Mouse (Mus musculus): ENCODE results near the gene Numbl. TPM values are rescaled to one million over a fixed set of nuclear protein-coding genes. Genes with fewer than 3 reads are reported as not detected.

Numbl gene
- polyA plus RNA-seq, 1 experiment, result 10.7 TPM

GRCm38 (mm10) chr7:27257852-27258204 is 405 bp upstream of the Numbl start:
- H3K27ac ChIP-seq (ENCODE audit: control insufficient read depth, insufficient read depth, low read length), result no peak overlapping the region

GRCm38 (mm10) chr7:27259271-27259721 is 1.1 kb downstream of the Numbl start:
- no peak for DNase-seq
- Histone ChIP-seq H3K27me3 (ENCODE audit: control insufficient read depth, insufficient read depth, low read length) (no peaks in the 10 kb centered on the region), H3K4me3 (ENCODE audit: control insufficient read depth, insufficient read depth, low read length) (peak overlapping the region; percentile 65), H3K27ac (ENCODE audit: control insufficient read depth, insufficient read depth, low read length) (no peak overlapping the region), H3K36me3 (ENCODE audit: control insufficient read depth, insufficient read depth, low read length) (no peaks in the 10 kb centered on the region), H3K4me1 (replicated peaks; ENCODE audit: control insufficient read depth, insufficient read depth, low read length) (peaks cover 17% of the 10 kb centered on the region)
- no peak for TF ChIP-seq POLR2A (IDR thresholded peaks at IDR 0.05; ENCODE audit: control insufficient read depth, extremely low read depth, insufficient read depth, low read length, poor library complexity)
- TF ChIP-seq CTCF (IDR thresholded peaks at IDR 0.05; ENCODE audit: borderline replicate concordance, control insufficient read depth, extremely low read depth, insufficient read depth, low read length, poor library complexity), result no peak
- 35% methylated on average over 9 of the region's 9 CpGs for WGBS

More at GRCm38 (mm10) chr7:27257852-27258204, 405 bp upstream of the Numbl start:
- 22% methylated on average over 6 of the region's 6 CpGs for WGBS
- Histone ChIP-seq H3K4me3 (ENCODE audit: control insufficient read depth, insufficient read depth, low read length) (peak overlapping the region; percentile 65), H3K36me3 (ENCODE audit: control insufficient read depth, insufficient read depth, low read length) (no peaks in the 10 kb centered on the region), H3K27me3 (ENCODE audit: control insufficient read depth, insufficient read depth, low read length) (no peaks in the 10 kb centered on the region), H3K4me1 (replicated peaks; ENCODE audit: control insufficient read depth, insufficient read depth, low read length) (peaks cover 17% of the 10 kb centered on the region)
- TF ChIP-seq CTCF (IDR thresholded peaks at IDR 0.05; ENCODE audit: borderline replicate concordance, control insufficient read depth, extremely low read depth, insufficient read depth, low read length, poor library complexity), result no peak
- no peak for TF ChIP-seq POLR2A (IDR thresholded peaks at IDR 0.05; ENCODE audit: control insufficient read depth, extremely low read depth, insufficient read depth, low read length, poor library complexity)
- DNase-seq, result no peak

- TF ChIP-seq POLR2A (IDR thresholded peaks at IDR 0.05; ENCODE audit: control insufficient read depth, extremely low read depth, insufficient read depth, low read length, poor library complexity) (no peak), CTCF (IDR thresholded peaks at IDR 0.05; ENCODE audit: borderline replicate concordance, control insufficient read depth, extremely low read depth, insufficient read depth, low read length, poor library complexity) (no peak)
- DNase-seq, result no peak
- no peaks in the 10 kb centered on the region for H3K36me3 ChIP-seq (ENCODE audit: control insufficient read depth, insufficient read depth, low read length)
- H3K27ac ChIP-seq (ENCODE audit: control insufficient read depth, insufficient read depth, low read length), result no peak overlapping the region
- peaks cover 17% of the 10 kb centered on the region for H3K4me1 ChIP-seq (replicated peaks; ENCODE audit: control insufficient read depth, insufficient read depth, low read length)
- no peak overlapping the region for H3K4me3 ChIP-seq (ENCODE audit: control insufficient read depth, insufficient read depth, low read length)
- WGBS, result 8% methylated on average over 5 of the region's 5 CpGs
- no peaks in the 10 kb centered on the region for H3K27me3 ChIP-seq (ENCODE audit: control insufficient read depth, insufficient read depth, low read length)
These were observed 1.5 kb downstream of the Numbl start for GRCm38 (mm10) chr7:27259771-27260170.

- Histone ChIP-seq H3K27ac (ENCODE audit: control insufficient read depth, insufficient read depth, low read length) (no peak overlapping the region), H3K27me3 (ENCODE audit: control insufficient read depth, insufficient read depth, low read length) (no peaks in the 10 kb centered on the region), H3K4me3 (ENCODE audit: control insufficient read depth, insufficient read depth, low read length) (no peak overlapping the region), H3K36me3 (ENCODE audit: control insufficient read depth, insufficient read depth, low read length) (no peaks in the 10 kb centered on the region), H3K4me1 (replicated peaks; ENCODE audit: control insufficient read depth, insufficient read depth, low read length) (peaks cover 17% of the 10 kb centered on the region)
- DNase-seq, result no peak
- TF ChIP-seq POLR2A (IDR thresholded peaks at IDR 0.05; ENCODE audit: control insufficient read depth, extremely low read depth, insufficient read depth, low read length, poor library complexity), result no peak
- TF ChIP-seq CTCF (IDR thresholded peaks at IDR 0.05; ENCODE audit: borderline replicate concordance, control insufficient read depth, extremely low read depth, insufficient read depth, low read length, poor library complexity), result no peak
- 96% methylated on average over 7 of the region's 7 CpGs for WGBS
These were observed 2.6 kb downstream of the Numbl start for GRCm38 (mm10) chr7:27260856-27261255.

- H3K27ac ChIP-seq (ENCODE audit: control insufficient read depth, insufficient read depth, low read length), result no peak overlapping the region
- H3K27me3 ChIP-seq (ENCODE audit: control insufficient read depth, insufficient read depth, low read length), result no peaks in the 10 kb centered on the region
- H3K4me1 ChIP-seq (replicated peaks; ENCODE audit: control insufficient read depth, insufficient read depth, low read length), result peaks cover 17% of the 10 kb centered on the region
- no peak for DNase-seq
- no peak overlapping the region for H3K4me3 ChIP-seq (ENCODE audit: control insufficient read depth, insufficient read depth, low read length)
- TF ChIP-seq POLR2A (IDR thresholded peaks at IDR 0.05; ENCODE audit: control insufficient read depth, extremely low read depth, insufficient read depth, low read length, poor library complexity) (no peak), CTCF (IDR thresholded peaks at IDR 0.05; ENCODE audit: borderline replicate concordance, control insufficient read depth, extremely low read depth, insufficient read depth, low read length, poor library complexity) (no peak)
- WGBS, result 99% methylated on average over 6 of the region's 6 CpGs
- H3K36me3 ChIP-seq (ENCODE audit: control insufficient read depth, insufficient read depth, low read length), result no peaks in the 10 kb centered on the region
These were observed 3.7 kb downstream of the Numbl start for GRCm38 (mm10) chr7:27261888-27262287.

- whole genome bisulfite sequencing, result 97% methylated on average over 12 of the region's 12 CpGs
These were observed 6.5 kb downstream of the Numbl start for GRCm38 (mm10) chr7:27264761-27265160.

More at GRCm38 (mm10) chr7:27264761-27265160, 6.5 kb downstream of the Numbl start:
- Histone ChIP-seq H3K36me3 (ENCODE audit: control insufficient read depth, insufficient read depth, low read length) (no peaks in the 10 kb centered on the region), H3K27me3 (ENCODE audit: control insufficient read depth, insufficient read depth, low read length) (no peaks in the 10 kb centered on the region), H3K4me3 (ENCODE audit: control insufficient read depth, insufficient read depth, low read length) (no peak overlapping the region), H3K4me1 (replicated peaks; ENCODE audit: control insufficient read depth, insufficient read depth, low read length) (peaks cover 1% of the 10 kb centered on the region; the same call in 1 of the 2 replicates), H3K27ac (ENCODE audit: control insufficient read depth, insufficient read depth, low read length) (no peak overlapping the region)
- no peak for DNase-seq
- TF ChIP-seq CTCF (IDR thresholded peaks at IDR 0.05; ENCODE audit: borderline replicate concordance, control insufficient read depth, extremely low read depth, insufficient read depth, low read length, poor library complexity) (no peak), POLR2A (IDR thresholded peaks at IDR 0.05; ENCODE audit: control insufficient read depth, extremely low read depth, insufficient read depth, low read length, poor library complexity) (no peak)

Measured in thymus, adult 2 months (tissue).